Mouse (Mus musculus): ENCODE data around the gene Olfr70. TPM values are rescaled to one million over a fixed set of nuclear protein-coding genes. Genes with fewer than 3 reads are reported as not detected.

The Olfr70 gene
- polyA plus RNA-seq, 1 experiment from 2014 or later = not detected

- peak; percentile 69 for TF ChIP-seq CTCF (IDR thresholded peaks at IDR 0.05)
- no peak for ATAC-seq
- in situ Hi-C loops (cut with MboI; ENCODE audit: low pct_unique_long_range_greater_than_20kb) = loop anchor here (10.0 kb wide), 1 partner anchor 232 kb away; no protein-coding TSS in a partner anchor
- ChIA-PET CTCF (interaction anchor here (0.7 to 2.0 kb wide), 5 partner anchors 9 to 61 kb away, joined by 3 to 8 read pairs (median 3); partner anchors contain the start of gene Npr2), POLR2A (no interaction called here)
- no peak for DNase-seq (ENCODE audit: low read depth, low spot score)
- H3K27me3 ChIP-seq = peaks cover 7% of the 10 kb centered on the region
These were observed 34.2 kb downstream of the Olfr70 start for GRCm38 (mm10) chr4:43666412-43666811.

DNA sequence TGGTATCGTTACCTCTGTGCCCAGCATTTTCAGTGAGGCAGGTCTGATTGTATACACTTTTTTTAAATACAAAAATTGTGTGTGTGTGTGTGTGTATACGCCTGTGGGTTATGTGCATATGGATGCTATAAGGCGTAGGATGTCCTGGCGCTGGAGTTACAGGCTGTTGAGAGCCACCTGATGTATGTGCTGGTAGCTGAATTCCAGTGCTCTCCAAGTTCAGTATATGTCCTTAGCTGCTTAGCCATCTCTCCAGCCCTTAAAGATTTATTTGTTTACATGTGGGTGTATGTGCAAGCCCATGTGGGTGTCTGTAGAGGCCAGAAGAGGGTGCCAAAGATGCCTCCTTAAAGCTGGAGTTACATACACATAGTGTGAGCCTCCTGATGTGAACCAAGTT, 43.5 kb downstream of the Olfr70 start:
- ATAC-seq (no peak), DNase-seq (ENCODE audit: low read depth, low spot score) (no peak)
- TF ChIP-seq CTCF (IDR thresholded peaks at IDR 0.05) = no peak
- in situ Hi-C loops (cut with MboI; ENCODE audit: low pct_unique_long_range_greater_than_20kb) = no loop called here
- ChIA-PET POLR2A (no interaction called here), CTCF (interaction anchor here (1.4 kb wide), 2 partner anchors 9 to 15 kb away, joined by 3 read pairs; no protein-coding TSS in a partner anchor)
- H3K27me3 ChIP-seq = no peaks in the 10 kb centered on the region

GRCm38 (mm10) chr4:43656339-43657109, 44.1 kb downstream of the Olfr70 start, which contains the start of gene Hint2:
TSS of gene Hint2 (minus strand) at chr4:43656466.
- peak; percentile 93 for ATAC-seq
- in situ Hi-C loops (cut with MboI; ENCODE audit: low pct_unique_long_range_greater_than_20kb) = no loop called here
- peak; percentile 97 for DNase-seq (ENCODE audit: low read depth, low spot score)
- CTCF ChIA-PET = interaction anchor here (1.1 to 1.6 kb wide), 4 partner anchors 10 to 26 kb away, joined by 3 to 5 read pairs (median 3); no protein-coding TSS in a partner anchor
- no peaks in the 10 kb centered on the region for H3K27me3 ChIP-seq
- TF ChIP-seq CTCF (IDR thresholded peaks at IDR 0.05) = no peak
- POLR2A ChIA-PET = interaction anchor here (0.9 kb wide), 1 partner anchor 21 kb away, joined by 3 read pairs; no protein-coding TSS in a partner anchor

DNA sequence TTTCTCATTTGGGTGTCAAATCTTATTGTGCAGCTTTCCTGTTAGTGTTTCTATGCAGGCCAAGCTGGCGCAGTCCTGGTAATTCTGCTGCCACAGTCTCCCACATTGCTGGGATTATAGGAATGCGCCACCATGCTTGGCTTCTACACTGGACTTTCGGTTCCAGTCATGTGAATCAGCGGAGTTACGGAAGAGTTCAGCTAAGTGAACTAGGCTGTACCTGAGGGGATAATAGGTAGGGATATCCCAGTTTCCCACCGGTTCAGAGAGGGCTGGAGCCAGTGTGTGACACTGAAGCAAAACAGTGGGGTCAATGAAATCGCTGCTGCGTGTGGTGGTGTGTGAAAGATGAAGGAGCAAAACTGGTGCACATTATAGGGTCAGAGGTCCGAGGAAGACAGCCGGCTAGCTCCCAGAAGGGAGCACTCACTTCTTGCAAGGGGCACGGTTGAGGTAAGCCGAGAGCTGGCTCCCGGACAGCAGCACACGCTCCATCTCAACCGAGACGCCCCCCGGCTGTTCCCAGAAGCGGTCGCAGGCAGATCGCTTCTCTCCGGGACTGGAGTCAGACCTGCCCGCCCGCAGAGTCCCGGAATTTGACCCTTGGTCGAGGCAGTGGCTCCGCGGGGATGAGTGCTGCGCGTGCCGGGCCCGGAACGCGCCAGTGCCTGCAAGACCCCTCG, 44.8 kb downstream of the Olfr70 start:
- ChIA-PET POLR2A (interaction anchor here (0.9 kb wide), 1 partner anchor 20 kb away, joined by 3 read pairs; no protein-coding TSS in a partner anchor), CTCF (interaction anchor here (0.8 to 1.6 kb wide), 4 partner anchors 12 to 56 kb away, joined by 3 to 5 read pairs (median 3); no protein-coding TSS in a partner anchor)
- peak; percentile 57 for ATAC-seq
- in situ Hi-C loops (cut with MboI; ENCODE audit: low pct_unique_long_range_greater_than_20kb) = no loop called here
- no peak for DNase-seq (ENCODE audit: low read depth, low spot score)
- TF ChIP-seq CTCF (IDR thresholded peaks at IDR 0.05) = no peak
- H3K27me3 ChIP-seq = no peaks in the 10 kb centered on the region

- ChIA-PET CTCF (interaction anchor here (0.7 kb wide), 1 partner anchor 18 kb away, joined by 3 read pairs; no protein-coding TSS in a partner anchor), POLR2A (no interaction called here)
- in situ Hi-C loops (cut with MboI; ENCODE audit: low pct_unique_long_range_greater_than_20kb) = no loop called here
- no peak for DNase-seq (ENCODE audit: low read depth, low spot score)
- H3K27me3 ChIP-seq = no peaks in the 10 kb centered on the region
- no peak for TF ChIP-seq CTCF (IDR thresholded peaks at IDR 0.05)
- no peak for ATAC-seq
These were observed 47.2 kb downstream of the Olfr70 start, which contains the start of gene Spag8 for GRCm38 (mm10) chr4:43653161-43654015. TSS of gene Spag8 (minus strand) at chr4:43653594.

GRCm38 (mm10) chr4:43652726-43653125, 47.9 kb downstream of the Olfr70 start:
- ChIA-PET POLR2A (no interaction called here), CTCF (no interaction called here)
- ATAC-seq (no peak), DNase-seq (ENCODE audit: low read depth, low spot score) (no peak)
- in situ Hi-C loops (cut with MboI; ENCODE audit: low pct_unique_long_range_greater_than_20kb) = no loop called here
- no peaks in the 10 kb centered on the region for H3K27me3 ChIP-seq
- no peak for TF ChIP-seq CTCF (IDR thresholded peaks at IDR 0.05)

DNA sequence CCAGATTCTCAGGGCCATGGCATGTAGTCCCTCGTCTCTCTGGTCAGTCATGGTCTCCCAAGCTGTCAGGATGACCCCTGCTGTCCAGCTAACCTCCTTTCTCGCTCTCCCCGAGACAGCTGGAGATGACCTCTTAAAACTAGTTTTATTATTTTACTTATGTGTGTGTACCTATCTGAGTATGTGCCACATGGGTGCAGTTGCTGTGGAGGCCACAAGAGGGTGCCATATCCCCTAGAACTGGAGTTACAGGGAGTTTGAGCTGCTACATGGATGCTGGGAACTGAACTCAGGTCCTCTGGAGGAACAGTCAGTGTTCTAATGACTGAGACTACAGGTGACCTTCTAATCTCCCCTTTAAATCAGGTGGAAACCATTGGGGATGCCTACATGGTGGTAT, 50.8 kb downstream of the Olfr70 start:
- no peak for ATAC-seq
- no peak for DNase-seq (ENCODE audit: low read depth, low spot score)
- TF ChIP-seq CTCF (IDR thresholded peaks at IDR 0.05) = no peak
- CTCF ChIA-PET = interaction anchor here (0.9 to 2.1 kb wide), 2 partner anchors 12 to 22 kb away, joined by 3 to 9 read pairs; no protein-coding TSS in a partner anchor
- POLR2A ChIA-PET = no interaction called here
- in situ Hi-C loops (cut with MboI; ENCODE audit: low pct_unique_long_range_greater_than_20kb) = no loop called here
- no peaks in the 10 kb centered on the region for H3K27me3 ChIP-seq

Other genes starting within 250 kb of the Olfr70 start
- 3.3 TPM for gene Cd72, start 246.2 kb downstream of the Olfr70 start, polyA plus RNA-seq (2021)
- gene Sit1, start 217.1 kb downstream of the Olfr70 start, polyA plus RNA-seq (2021) = not detected
- 42.8 TPM for gene Ccdc107, start 207.9 kb downstream of the Olfr70 start, polyA plus RNA-seq (2021)
- 5.5 TPM for gene Arhgef39, start 201.1 kb downstream of the Olfr70 start, polyA plus RNA-seq (2021)
- gene Car9, start 193.8 kb downstream of the Olfr70 start, polyA plus RNA-seq (2021) = not detected
- gene Tpm2, start 177.0 kb downstream of the Olfr70 start, polyA plus RNA-seq (2021) = 0.22 TPM
- gene Creb3, start 138.5 kb downstream of the Olfr70 start, polyA plus RNA-seq (2021) = 74.6 TPM
- gene Tln1, start 138.1 kb downstream of the Olfr70 start, polyA plus RNA-seq (2021) = 112 TPM
- gene Rgp1, start 122.1 kb downstream of the Olfr70 start, polyA plus RNA-seq (2021) = 25.3 TPM
- 12.5 TPM for gene Gba2, start 121.9 kb downstream of the Olfr70 start, polyA plus RNA-seq (2021)
- not detected for gene Msmp, start 116.3 kb downstream of the Olfr70 start, polyA plus RNA-seq (2021)
- 47.2 TPM for gene Npr2, start 68.9 kb downstream of the Olfr70 start, polyA plus RNA-seq (2021)
- gene Spag8, start 47.2 kb downstream of the Olfr70 start, polyA plus RNA-seq (2021) = 0.50 TPM
- gene Hint2, start 44.3 kb downstream of the Olfr70 start, polyA plus RNA-seq (2021) = 69.0 TPM
- 4.8 TPM for gene Tmem8b, start 31.8 kb downstream of the Olfr70 start, polyA plus RNA-seq (2021)
- gene Fam221b, start 31.7 kb downstream of the Olfr70 start, polyA plus RNA-seq (2021) = 0.59 TPM
- gene Olfr71, start 9.4 kb upstream of the Olfr70 start, polyA plus RNA-seq (2021) = not detected
- gene Hrct1, start 26.4 kb upstream of the Olfr70 start, polyA plus RNA-seq (2021) = 0.50 TPM
- gene Spaar, start 29.2 kb upstream of the Olfr70 start, polyA plus RNA-seq (2021) = 0.12 TPM
- not detected for gene Olfr159, start 70.2 kb upstream of the Olfr70 start, polyA plus RNA-seq (2021)
- gene Olfr156, start 123.1 kb upstream of the Olfr70 start, polyA plus RNA-seq (2021) = not detected
- gene Olfr157, start 139.4 kb upstream of the Olfr70 start, polyA plus RNA-seq (2021) = not detected
- gene Olfr155, start 150.8 kb upstream of the Olfr70 start, polyA plus RNA-seq (2021) = not detected
- 3.5 TPM for gene Reck, start 174.7 kb upstream of the Olfr70 start, polyA plus RNA-seq (2021)

Data from Patski (cell line).